Mouse (Mus musculus): ENCODE results near the gene Cyth1. TPM values are rescaled to one million over a fixed set of nuclear protein-coding genes. Genes with fewer than 3 reads are reported as not detected.

Cyth1 gene
- total and polyA plus RNA-seq, 3 experiments = 13.2 to 13.6 TPM; not detected in 1

- H3K36me3 ChIP-seq (ENCODE audit: control insufficient read depth in 1 of 2, insufficient read depth in 2 of 2, low read length in 2 of 2) = peaks cover 0 to 6% of the 10 kb centered on the region in 2 experiments; a peak in 1 of 4 replicates
- no peak overlapping the region for H3K27ac ChIP-seq (ENCODE audit: control insufficient read depth, low read depth, low read length)
- H3K9me3 ChIP-seq (replicated peaks; ENCODE audit: insufficient read depth, low read length) = no peaks in the 10 kb centered on the region
- peaks cover 19% of the 10 kb centered on the region for H3K79me2 ChIP-seq (ENCODE audit: control insufficient read depth, insufficient read depth, low read length, poor library complexity)
- H3K4me1 ChIP-seq (ENCODE audit: control insufficient read depth in 1 of 2, insufficient read depth in 2 of 2, low read length in 2 of 2) = peaks cover 17 to 19% of the 10 kb centered on the region in 2 experiments
- H3K9ac ChIP-seq (ENCODE audit: control insufficient read depth, low read depth, low read length, poor library complexity, severe bottlenecking) = no peak overlapping the region
- TF ChIP-seq MAZ (IDR thresholded peaks at IDR 0.05; ENCODE audit: low read depth, low read length) = no peak
- no peak for TF ChIP-seq MXI1 (IDR thresholded peaks at IDR 0.05; ENCODE audit: low read depth, low read length)
- no peak for TF ChIP-seq CHD2 (IDR thresholded peaks at IDR 0.05; ENCODE audit: low read length)
- TF ChIP-seq POLR2AphosphoS5 (IDR thresholded peaks at IDR 0.05; ENCODE audit: borderline replicate concordance, low read depth, low read length) = no peak
- no peak for TF ChIP-seq MYB (IDR thresholded peaks at IDR 0.05; ENCODE audit: low read depth, low read length)
- no peak for TF ChIP-seq ZNF384 (IDR thresholded peaks at IDR 0.05; ENCODE audit: low read depth, low read length)
- no peak for TF ChIP-seq USF1 (IDR thresholded peaks at IDR 0.05; ENCODE audit: low read depth, low read length)
- no peak for TF ChIP-seq MAFK (IDR thresholded peaks at IDR 0.05; ENCODE audit: borderline replicate concordance, low read depth, low read length)
- TF ChIP-seq JUND (IDR thresholded peaks at IDR 0.05; ENCODE audit: low read depth, low read length) = no peak
- TF ChIP-seq NRF1 (IDR thresholded peaks at IDR 0.05; ENCODE audit: insufficient read depth, low read depth, low read length, poor library complexity, severe bottlenecking) = no peak
- no peak for TF ChIP-seq RCOR1 (IDR thresholded peaks at IDR 0.05; ENCODE audit: low read depth, low read length)
- TF ChIP-seq SMC3 (IDR thresholded peaks at IDR 0.05; ENCODE audit: low read depth, low read length) = no peak
- no peak for DNase-seq (ENCODE audit: low read depth, low spot score)
- H3K27me3 ChIP-seq (ENCODE audit: control insufficient read depth in 1 of 2, insufficient read depth in 2 of 2, low read length in 2 of 2) = no peaks in the 10 kb centered on the region
- no peak overlapping the region for H3K4me3 ChIP-seq (ENCODE audit: control insufficient read depth in 1 of 2, insufficient read depth in 1 of 2, low read depth in 2 of 2, low read length in 2 of 2)
Observed at GRCm38 (mm10) chr11:118242506-118242905, 5.9 kb downstream of the Cyth1 start.

- no peak for TF ChIP-seq MXI1 (IDR thresholded peaks at IDR 0.05; ENCODE audit: low read depth, low read length)
- no peak for TF ChIP-seq TCF12 (IDR thresholded peaks at IDR 0.05; ENCODE audit: low read depth, low read length)
- no peak for TF ChIP-seq JUND (IDR thresholded peaks at IDR 0.05; ENCODE audit: low read depth, low read length)
- TF ChIP-seq EP300 (IDR thresholded peaks at IDR 0.05; ENCODE audit: low read depth in 1 of 2, low read length in 2 of 2) = no peak
- TF ChIP-seq TAL1 (IDR thresholded peaks at IDR 0.05; ENCODE audit: low read length) = no peak
- TF ChIP-seq POLR2AphosphoS2 (IDR thresholded peaks at IDR 0.05; ENCODE audit: low read length) = no peak
- TF ChIP-seq MEF2A (IDR thresholded peaks at IDR 0.05; ENCODE audit: extremely low read depth, insufficient replicate concordance, low read depth, low read length, poor library complexity, severe bottlenecking) = no peak
- TF ChIP-seq GATA1 (IDR thresholded peaks at IDR 0.05; ENCODE audit: low read depth, low read length) = no peak
- no peak for TF ChIP-seq CTCF (IDR thresholded peaks at IDR 0.05 in 2 of 3, conservative IDR thresholded peaks at IDR 0.05 in 1 of 3; ENCODE audit: control insufficient read depth in 1 of 3, insufficient read depth in 1 of 3, low read depth in 2 of 3, low read length in 3 of 3, poor library complexity in 1 of 3, severe bottlenecking in 1 of 3)
- no peak for TF ChIP-seq RCOR1 (IDR thresholded peaks at IDR 0.05; ENCODE audit: low read depth, low read length)
- TF ChIP-seq ZKSCAN1 (IDR thresholded peaks at IDR 0.05; ENCODE audit: low read depth, low read length) = no peak
- TF ChIP-seq CHD1 (IDR thresholded peaks at IDR 0.05; ENCODE audit: low read depth, low read length) = no peak
- Histone ChIP-seq H3K36me3 (ENCODE audit: control insufficient read depth in 1 of 2, insufficient read depth in 2 of 2, low read length in 2 of 2) (peaks cover 0 to 5% of the 10 kb centered on the region in 2 experiments; a peak in 2 of 4 replicates), H3K9me3 (replicated peaks; ENCODE audit: insufficient read depth, low read length) (no peaks in the 10 kb centered on the region), H3K27ac (ENCODE audit: control insufficient read depth, low read depth, low read length) (no peak overlapping the region), H3K27me3 (ENCODE audit: control insufficient read depth in 1 of 2, insufficient read depth in 2 of 2, low read length in 2 of 2) (no peaks in the 10 kb centered on the region), H3K79me2 (ENCODE audit: control insufficient read depth, insufficient read depth, low read length, poor library complexity) (peaks cover 8% of the 10 kb centered on the region), H3K4me1 (ENCODE audit: control insufficient read depth in 1 of 2, insufficient read depth in 2 of 2, low read length in 2 of 2) (peaks cover 6 to 8% of the 10 kb centered on the region in 2 experiments), H3K9ac (ENCODE audit: control insufficient read depth, low read depth, low read length, poor library complexity, severe bottlenecking) (no peak overlapping the region), H3K4me3 (ENCODE audit: control insufficient read depth in 1 of 2, insufficient read depth in 1 of 2, low read depth in 2 of 2, low read length in 2 of 2) (no peak overlapping the region)
- DNase-seq (ENCODE audit: low read depth, low spot score) = no peak
Observed at GRCm38 (mm10) chr11:118240388-118240787, 8.0 kb downstream of the Cyth1 start.

All from MEL (cell line).